Mouse (Mus musculus) hindbrain, embryonic 12.5 days (tissue): ENCODE results near the gene Tmem59. TPM values are rescaled to one million over a fixed set of nuclear protein-coding genes. Genes with fewer than 3 reads are reported as not detected.

Source experiments
- ATAC-seq: fragments of 200-750 bp; cut with Nextera tagmentation; 2 replicates; pipeline ENCODE4 v1.8.0; 2017; ENCODE audit warnings: moderate TSS enrichment; ENCODE audit not compliant: low FRiP score
- H3K27ac ChIP-seq: fragments of 300-500 bp; sonication (generic); 2 replicates; pipeline ENCODE4 v1.5.1; 2016; ENCODE audit warnings: mild to moderate bottlenecking
- H3K27me3 ChIP-seq: fragments of 300-500 bp; sonication (generic); 2 replicates; pipeline ENCODE4 v1.6.1; 2016; ENCODE audit warnings: mild to moderate bottlenecking
- H3K36me3 ChIP-seq: fragments of 300-500 bp; sonication (generic); 2 replicates; pipeline ENCODE4 v1.6.1; 2016; ENCODE audit warnings: mild to moderate bottlenecking
- H3K4me1 ChIP-seq: fragments of 300-500 bp; sonication (generic); 2 replicates; pipeline ENCODE4 v1.6.1; 2016
- H3K4me2 ChIP-seq: fragments of 300-500 bp; sonication (generic); replicated peaks from 2 replicates; pipeline ENCODE4 v1.6.1; 2016; ENCODE audit warnings: mild to moderate bottlenecking
- H3K4me3 ChIP-seq: fragments of 300-500 bp; sonication (generic); 2 replicates; pipeline ENCODE4 v1.5.1; 2016; ENCODE audit warnings: mild to moderate bottlenecking
- H3K9ac ChIP-seq: fragments of 300-500 bp; sonication (generic); 2 replicates; pipeline ENCODE4 v1.6.1; 2016; ENCODE audit warnings: mild to moderate bottlenecking, moderate library complexity
- H3K9me3 ChIP-seq: fragments of 300-500 bp; sonication (generic); replicated peaks from 2 replicates; pipeline ENCODE4 v1.6.1; 2016; ENCODE audit warnings: mild to moderate bottlenecking
- WGBS: fragments of 180-500 bp; shearing (Covaris S2); methylation state at CpG from one replicate; pipeline ENCODE4 v1.1.7; 2016; 5-methylcytosine and 5-hydroxymethylcytosine counted together
- polyA plus RNA-seq: library from polyadenylated mRNA; unstranded; fragments of >200 nt; fragmentation: Nextera tagmentation; extraction: Ambion mirVana; gene quantifications from 2 replicates; pipeline ENCODE4 v1.2.1, GENCODE M21; 2016

Tmem59 gene
- polyA plus RNA-seq, 1 experiment from 2014 or later: 390 TPM

- Histone ChIP-seq H3K9me3 (no peaks in the 10 kb centered on the region), H3K4me3 (no peak overlapping the region), H3K27ac (no peak overlapping the region), H3K4me2 (no peak overlapping the region), H3K4me1 (peaks cover 1% of the 10 kb centered on the region), H3K36me3 (peaks cover 40% of the 10 kb centered on the region), H3K27me3 (no peaks in the 10 kb centered on the region), H3K9ac (no peak overlapping the region)
- ATAC-seq: no peak
- WGBS: 92% methylated on average over 11 of the region's 11 CpGs
Measured at GRCm38 (mm10) chr4:107159166-107159773, 18.9 kb upstream of the Tmem59 start.

- no peak overlapping the region for H3K4me2 ChIP-seq
- no peaks in the 10 kb centered on the region for H3K9me3 ChIP-seq
- no peak for ATAC-seq
- H3K27ac ChIP-seq: no peak overlapping the region
- no peaks in the 10 kb centered on the region for H3K27me3 ChIP-seq
- 93% methylated on average over 8 of the region's 8 CpGs for WGBS
- H3K4me1 ChIP-seq: peaks cover 7% of the 10 kb centered on the region
- H3K4me3 ChIP-seq: no peak overlapping the region
- H3K9ac ChIP-seq: no peak overlapping the region
- peaks cover 34% of the 10 kb centered on the region for H3K36me3 ChIP-seq
Measured at GRCm38 (mm10) chr4:107160181-107160580, 18.0 kb upstream of the Tmem59 start.

GRCm38 (mm10) chr4:107163341-107163740 lies 14.9 kb upstream of the Tmem59 start:
- Histone ChIP-seq H3K4me2 (no peak overlapping the region), H3K27me3 (no peaks in the 10 kb centered on the region), H3K36me3 (peaks cover 19% of the 10 kb centered on the region), H3K9ac (no peak overlapping the region), H3K27ac (no peak overlapping the region), H3K4me1 (peaks cover 7% of the 10 kb centered on the region), H3K4me3 (no peak overlapping the region), H3K9me3 (no peaks in the 10 kb centered on the region)
- ATAC-seq: no peak
- 92% methylated on average over 10 of the region's 10 CpGs for WGBS

- H3K27ac ChIP-seq: peak overlapping the region; percentile 44; the same call in 1 of the 2 replicates
- ATAC-seq: peak; percentile 92
Measured at GRCm38 (mm10) chr4:107163756-107164587, 14.2 kb upstream of the Tmem59 start.

DNA sequence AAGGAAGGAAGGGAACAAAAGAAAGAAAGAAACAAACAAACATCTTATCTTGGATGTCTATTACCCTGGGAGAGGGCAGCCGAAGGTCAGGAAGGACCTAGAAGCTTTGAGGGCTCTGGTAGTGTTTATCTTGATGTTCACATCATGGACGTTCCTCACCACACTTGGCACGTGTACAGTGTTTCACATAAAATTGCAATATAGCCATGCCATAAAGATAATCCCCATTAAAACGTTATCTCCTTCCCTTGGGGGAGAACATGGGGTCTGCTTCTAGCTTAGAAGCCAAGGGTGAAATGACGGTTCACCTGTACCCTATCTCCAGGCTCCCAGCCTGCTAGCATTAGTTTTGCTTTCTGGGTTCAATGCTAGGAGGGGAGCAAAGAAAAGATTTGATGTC lies 11.5 kb upstream of the Tmem59 start:
- H3K4me2 ChIP-seq: no peak overlapping the region
- WGBS: 89% methylated on average over 5 of the region's 5 CpGs
- peaks cover 7% of the 10 kb centered on the region for H3K4me1 ChIP-seq
- peaks cover 15% of the 10 kb centered on the region for H3K36me3 ChIP-seq
- H3K4me3 ChIP-seq: no peak overlapping the region
- ATAC-seq: no peak
- no peaks in the 10 kb centered on the region for H3K9me3 ChIP-seq
- H3K9ac ChIP-seq: no peak overlapping the region
- H3K27ac ChIP-seq: no peak overlapping the region
- H3K27me3 ChIP-seq: no peaks in the 10 kb centered on the region

More at GRCm38 (mm10) chr4:107163756-107164587, 14.2 kb upstream of the Tmem59 start:
- H3K4me2 ChIP-seq: no peak overlapping the region
- peaks cover 15% of the 10 kb centered on the region for H3K36me3 ChIP-seq
- H3K4me3 ChIP-seq: no peak overlapping the region
- no peaks in the 10 kb centered on the region for H3K9me3 ChIP-seq
- WGBS: 42% methylated on average over 9 of the region's 9 CpGs
- H3K27me3 ChIP-seq: no peaks in the 10 kb centered on the region
- H3K4me1 ChIP-seq: peaks cover 7% of the 10 kb centered on the region
- no peak overlapping the region; the same call in 1 of the 2 replicates for H3K9ac ChIP-seq

GRCm38 (mm10) chr4:107167798-107168197 lies 10.4 kb upstream of the Tmem59 start:
- ATAC-seq: no peak
- Histone ChIP-seq H3K9me3 (no peaks in the 10 kb centered on the region), H3K27ac (no peak overlapping the region), H3K27me3 (no peaks in the 10 kb centered on the region), H3K4me2 (no peak overlapping the region), H3K9ac (no peak overlapping the region), H3K4me3 (no peak overlapping the region), H3K36me3 (peaks cover 21% of the 10 kb centered on the region), H3K4me1 (peaks cover 7% of the 10 kb centered on the region)
- 93% methylated on average over 5 of the region's 5 CpGs for WGBS

DNA sequence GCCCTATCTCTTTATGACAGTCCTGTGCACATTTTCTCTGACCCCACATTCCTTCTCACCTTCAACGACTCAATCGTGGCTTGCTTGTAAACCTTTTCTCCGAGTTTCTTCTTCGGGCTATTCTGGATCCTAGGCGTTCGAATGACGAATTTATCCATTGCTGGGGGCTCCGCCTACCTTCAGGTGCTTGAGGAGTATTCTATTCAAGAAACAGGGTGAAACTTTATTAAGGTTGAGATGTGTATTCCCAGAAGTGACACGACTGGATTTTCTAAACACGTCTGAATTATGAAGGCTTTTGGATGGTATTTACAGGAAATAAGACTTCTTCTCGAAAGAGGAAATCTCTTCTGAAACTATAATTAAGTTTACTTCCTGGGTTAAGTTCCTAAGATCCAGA lies 693 bp upstream of the Tmem59 start:
- H3K4me2 ChIP-seq: peak overlapping the region; percentile 55
- no peak for ATAC-seq
- peak overlapping the region; percentile 91 for H3K9ac ChIP-seq
- WGBS: 53% methylated on average over 11 of the region's 11 CpGs
- peaks cover 29% of the 10 kb centered on the region for H3K4me1 ChIP-seq
- peak overlapping the region; percentile 99 for H3K27ac ChIP-seq
- no peaks in the 10 kb centered on the region for H3K9me3 ChIP-seq
- peaks cover 16% of the 10 kb centered on the region for H3K36me3 ChIP-seq
- peak overlapping the region; percentile 97 for H3K4me3 ChIP-seq
- H3K27me3 ChIP-seq: no peaks in the 10 kb centered on the region

- Histone ChIP-seq H3K9ac (peak within 1 kb of the TSS; percentile 91), H3K27me3 (no peaks in the 10 kb centered on the region), H3K4me2 (peak within 1 kb of the TSS; percentile 55), H3K4me1 (peaks cover 36% of the 10 kb centered on the region), H3K27ac (peak within 1 kb of the TSS; percentile 99), H3K36me3 (peaks cover 5% of the 10 kb centered on the region; the same call in 1 of the 2 replicates), H3K4me3 (peak within 1 kb of the TSS; percentile 97), H3K9me3 (no peaks in the 10 kb centered on the region)
- WGBS: under 1% methylated on average over 47 of the region's 47 CpGs
- peak; percentile 38 for ATAC-seq
Measured at GRCm38 (mm10) chr4:107178830-107179490, 761 bp downstream of the Tmem59 start, which contains the start of gene Tceanc2. Gene Tceanc2, minus strand, starts transcription at chr4:107179116.

GRCm38 (mm10) chr4:107179561-107179960 lies 1.4 kb downstream of the Tmem59 start:
- 0 out of 2 replicates have a peak, but pooled peaks cover 4% of the 10 kb centered on the region for H3K36me3 ChIP-seq
- H3K9me3 ChIP-seq: no peaks in the 10 kb centered on the region
- H3K4me2 ChIP-seq: peak overlapping the region; percentile 55
- H3K4me1 ChIP-seq: peaks cover 36% of the 10 kb centered on the region
- WGBS: 5% methylated on average over 8 of the region's 8 CpGs
- H3K27ac ChIP-seq: peak overlapping the region; percentile 99
- H3K9ac ChIP-seq: peak overlapping the region; percentile 91
- H3K27me3 ChIP-seq: no peaks in the 10 kb centered on the region
- peak overlapping the region; percentile 97 for H3K4me3 ChIP-seq
- ATAC-seq: no peak

- no peaks in the 10 kb centered on the region for H3K36me3 ChIP-seq
- H3K4me3 ChIP-seq: no peak overlapping the region
- H3K4me2 ChIP-seq: peak overlapping the region; percentile 55
- no peaks in the 10 kb centered on the region for H3K9me3 ChIP-seq
- H3K4me1 ChIP-seq: peaks cover 36% of the 10 kb centered on the region
- H3K27ac ChIP-seq: no peak overlapping the region
- no peak overlapping the region for H3K9ac ChIP-seq
- no peaks in the 10 kb centered on the region for H3K27me3 ChIP-seq
- ATAC-seq: no peak
Measured at GRCm38 (mm10) chr4:107180746-107181145, 2.5 kb downstream of the Tmem59 start.

DNA sequence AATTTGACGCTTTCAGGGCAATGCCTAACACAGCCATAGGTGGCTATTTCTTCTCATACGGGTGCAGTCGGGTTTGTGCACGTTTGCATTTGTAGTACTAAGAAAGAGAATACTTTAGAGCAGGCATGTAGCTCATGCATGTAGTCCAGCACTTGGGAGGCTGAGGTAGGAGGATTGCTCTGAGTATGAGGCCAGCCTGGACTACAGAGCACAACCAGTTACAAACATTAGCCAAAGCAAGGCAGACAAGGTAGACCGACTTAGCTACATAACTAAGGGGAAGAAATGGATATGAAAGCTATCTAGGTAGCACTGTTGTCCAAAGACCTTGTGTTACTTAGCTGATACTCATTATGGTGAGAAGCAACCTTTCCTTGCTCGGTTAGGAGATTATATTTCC lies 3.7 kb downstream of the Tmem59 start:
- no peak overlapping the region for H3K27ac ChIP-seq
- no peaks in the 10 kb centered on the region for H3K27me3 ChIP-seq
- peaks cover 11% of the 10 kb centered on the region for H3K36me3 ChIP-seq
- no peaks in the 10 kb centered on the region for H3K9me3 ChIP-seq
- H3K9ac ChIP-seq: no peak overlapping the region
- peaks cover 34% of the 10 kb centered on the region for H3K4me1 ChIP-seq
- ATAC-seq: no peak
- H3K4me2 ChIP-seq: no peak overlapping the region
- WGBS: 91% methylated on average over 6 of the region's 6 CpGs
- H3K4me3 ChIP-seq: no peak overlapping the region

DNA sequence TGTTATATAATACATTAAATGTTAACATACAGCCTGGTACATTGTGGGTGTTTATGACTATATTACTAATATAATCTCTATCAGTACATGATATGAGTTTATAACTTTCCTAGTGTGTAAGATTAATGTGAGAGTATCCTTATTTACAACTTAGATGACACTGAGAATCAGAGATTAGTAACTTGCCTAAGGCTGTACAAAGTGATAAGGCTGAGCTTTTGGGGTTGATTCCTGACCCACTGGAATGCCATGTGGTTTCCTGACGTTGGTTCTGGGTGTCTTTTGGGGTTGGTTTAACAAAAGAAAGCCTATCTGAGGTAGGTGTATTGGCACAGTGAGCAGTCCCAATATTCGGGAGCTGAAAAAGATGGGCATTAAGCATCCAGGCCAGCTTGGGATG lies 4.6 kb downstream of the Tmem59 start:
- Histone ChIP-seq H3K4me3 (no peak overlapping the region), H3K9ac (no peak overlapping the region), H3K36me3 (peaks cover 19% of the 10 kb centered on the region), H3K9me3 (no peaks in the 10 kb centered on the region), H3K27me3 (no peaks in the 10 kb centered on the region), H3K4me2 (no peak overlapping the region), H3K27ac (no peak overlapping the region), H3K4me1 (peaks cover 24% of the 10 kb centered on the region)
- WGBS: 78% methylated on average over 2 of the region's 2 CpGs
- no peak for ATAC-seq
